Mouse (Mus musculus) hindbrain, embryonic 15.5 days (tissue): ENCODE data around the gene BC053393. TPM values are rescaled to one million over a fixed set of nuclear protein-coding genes. Genes with fewer than 3 reads are reported as not detected.
A peak's percentile ranks its signal among the peaks of the same experiment; 100 is the strongest.
"Not testable (repeated sequence)": the region's sequence is repeated elsewhere in the genome, so short reads cannot be mapped to it uniquely, and the experiment has no call there.

Source experiments
- ATAC-seq: fragments of 200-750 bp; cut with Nextera tagmentation; 2 replicates; pipeline ENCODE4 v1.8.0; 2017; ENCODE audit warnings: low read depth, moderate number of reproducible peaks, moderate TSS enrichment; ENCODE audit not compliant: low FRiP score
- H3K27ac ChIP-seq: fragments of 300-500 bp; sonication (generic); replicated peaks from 2 replicates; pipeline ENCODE4 v1.5.1; 2015; ENCODE audit warnings: mild to moderate bottlenecking, inconsistent platforms
- H3K27me3 ChIP-seq: fragments of 300-500 bp; sonication (generic); 2 replicates; pipeline ENCODE4 v1.6.1; 2015; ENCODE audit warnings: control low read depth, inconsistent platforms
- H3K36me3 ChIP-seq: fragments of 300-500 bp; sonication (generic); 2 replicates; pipeline ENCODE4 v1.6.1; 2015; ENCODE audit warnings: control low read depth, inconsistent platforms
- H3K4me1 ChIP-seq: fragments of 300-500 bp; sonication (generic); replicated peaks from 2 replicates; pipeline ENCODE4 v1.6.1; 2015; ENCODE audit warnings: control low read depth, inconsistent platforms
- H3K4me2 ChIP-seq: fragments of 300-500 bp; sonication (generic); 2 replicates; pipeline ENCODE4 v1.6.1; 2015; ENCODE audit warnings: moderate library complexity, mild to moderate bottlenecking, inconsistent platforms
- H3K4me3 ChIP-seq: fragments of 300-500 bp; sonication (generic); 2 replicates; pipeline ENCODE4 v1.5.1; 2015; ENCODE audit warnings: mild to moderate bottlenecking, inconsistent platforms
- H3K9ac ChIP-seq: fragments of 300-500 bp; sonication (generic); 2 replicates; pipeline ENCODE4 v1.6.1; 2015; ENCODE audit warnings: inconsistent platforms
- H3K9me3 ChIP-seq: fragments of 300-500 bp; sonication (generic); 2 replicates; pipeline ENCODE4 v1.6.1; 2016; ENCODE audit warnings: control low read depth, inconsistent platforms
- WGBS: fragments of 180-500 bp; shearing (Covaris S2); methylation state at CpG from one replicate; pipeline ENCODE4 v1.1.7; 2015; 5-methylcytosine and 5-hydroxymethylcytosine counted together
- polyA plus RNA-seq: library from polyadenylated mRNA; unstranded; fragments of >200 nt; fragmentation: Nextera tagmentation; extraction: Ambion mirVana; gene quantifications from 2 replicates; pipeline ENCODE4 v1.2.1, GENCODE M21; 2015

The BC053393 gene
- polyA plus RNA-seq, 1 experiment from 2014 or later: not detected

DNA sequence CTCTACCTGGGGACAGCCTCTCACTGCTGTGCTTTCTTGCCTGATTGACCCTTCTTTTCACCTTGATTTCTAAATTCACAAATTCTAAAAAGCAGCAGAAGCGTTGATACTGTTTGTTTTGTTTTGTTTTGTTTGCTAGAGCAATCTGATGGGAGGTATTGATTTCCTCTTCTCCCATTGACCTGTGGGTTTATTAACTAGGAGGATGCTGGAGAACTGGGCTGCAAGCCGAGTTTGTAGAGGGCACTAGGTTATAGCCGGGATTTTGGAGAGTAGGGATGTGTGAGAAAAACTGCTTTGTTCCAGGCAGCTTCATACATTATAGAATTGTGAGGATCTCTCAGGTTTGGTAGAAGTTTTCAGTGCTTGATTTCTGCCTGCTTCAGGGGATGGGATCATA is 9.1 kb downstream of the BC053393 start:
- no peak for ATAC-seq
- no peaks in the 10 kb centered on the region for H3K36me3 ChIP-seq
- H3K4me2 ChIP-seq: no peak overlapping the region
- no peaks in the 10 kb centered on the region for H3K27me3 ChIP-seq
- H3K4me1 ChIP-seq: no peaks in the 10 kb centered on the region
- 86% methylated on average over 3 of the region's 3 CpGs for WGBS
- H3K9ac ChIP-seq: no peak overlapping the region
- no peak overlapping the region for H3K4me3 ChIP-seq
- H3K9me3 ChIP-seq: no peaks in the 10 kb centered on the region
- H3K27ac ChIP-seq: no peak overlapping the region

DNA sequence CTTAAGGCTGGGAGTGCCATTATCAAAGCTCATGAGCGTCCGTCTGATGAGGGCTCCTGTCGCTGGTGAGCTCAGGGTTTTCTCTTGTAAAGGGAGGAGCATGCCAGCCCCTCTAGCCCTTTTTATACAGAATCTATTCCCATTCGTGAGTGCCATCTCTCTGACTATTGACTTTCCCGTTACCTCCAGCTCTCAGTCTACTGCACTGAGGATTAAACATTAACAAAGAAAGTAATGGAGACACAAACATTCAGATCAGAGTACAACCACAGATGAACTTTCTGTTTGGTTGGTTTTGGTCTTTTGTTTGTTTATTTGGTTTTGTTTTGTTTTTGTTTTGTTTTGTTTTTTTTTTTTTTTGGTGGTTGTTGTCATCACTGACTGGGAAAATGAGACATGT is 11.4 kb downstream of the BC053393 start:
- 78% methylated on average over 5 of the region's 5 CpGs for WGBS
- Histone ChIP-seq H3K9ac (no peak overlapping the region), H3K9me3 (no peaks in the 10 kb centered on the region), H3K27ac (no peak overlapping the region), H3K27me3 (no peaks in the 10 kb centered on the region), H3K4me1 (no peaks in the 10 kb centered on the region), H3K4me2 (no peak overlapping the region), H3K36me3 (no peaks in the 10 kb centered on the region), H3K4me3 (no peak overlapping the region)
- no peak for ATAC-seq

DNA sequence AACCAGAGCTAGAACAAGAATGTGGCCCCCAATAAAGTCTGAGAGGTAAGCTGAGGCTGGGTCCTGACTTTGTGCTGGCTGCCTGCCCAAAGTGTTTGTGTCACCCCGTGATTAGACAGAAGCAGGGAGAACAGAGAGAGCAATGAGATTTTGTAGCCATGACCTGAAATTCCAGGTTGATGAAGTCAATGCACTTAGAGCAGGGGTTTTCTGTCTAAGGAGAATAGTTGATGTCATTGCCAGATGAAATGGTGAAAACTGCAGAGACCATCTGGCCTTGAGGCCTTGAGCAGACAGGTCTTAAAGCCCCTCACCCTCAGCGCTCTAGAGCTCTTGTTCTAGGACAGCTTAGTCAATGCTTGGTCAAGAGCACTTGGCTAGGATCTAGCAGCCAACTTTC is 21.1 kb downstream of the BC053393 start:
- Histone ChIP-seq H3K27ac (no peak overlapping the region), H3K27me3 (no peaks in the 10 kb centered on the region), H3K4me3 (no peak overlapping the region), H3K9ac (no peak overlapping the region), H3K9me3 (no peaks in the 10 kb centered on the region), H3K36me3 (no peaks in the 10 kb centered on the region), H3K4me2 (no peak overlapping the region), H3K4me1 (no peaks in the 10 kb centered on the region)
- WGBS: 92% methylated on average over 2 of the region's 2 CpGs
- ATAC-seq: no peak

DNA sequence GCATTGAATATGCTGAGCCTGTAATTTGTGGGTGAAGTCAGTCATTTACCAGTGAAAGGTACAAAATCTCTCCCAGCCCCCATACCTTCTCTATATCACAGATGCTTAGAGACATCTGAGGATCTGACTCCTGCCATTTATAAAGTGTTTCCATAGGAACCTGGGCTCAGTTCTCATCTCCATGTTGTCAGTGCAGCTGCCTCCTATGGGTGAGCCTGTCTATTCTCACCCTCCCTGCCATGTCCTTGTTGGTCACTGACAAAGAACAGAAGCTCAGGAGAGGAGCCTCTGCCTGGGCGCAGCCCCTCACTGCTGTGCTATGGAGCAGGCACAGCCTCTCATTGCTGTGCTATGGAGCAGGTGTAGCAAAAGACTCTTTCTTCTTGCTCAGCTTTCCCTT is 48.6 kb downstream of the BC053393 start:
- Histone ChIP-seq H3K4me1 (no peaks in the 10 kb centered on the region), H3K27ac (no peak overlapping the region), H3K36me3 (no peaks in the 10 kb centered on the region), H3K9me3 (no peaks in the 10 kb centered on the region), H3K9ac (no peak overlapping the region), H3K4me2 (no peak overlapping the region), H3K4me3 (no peak overlapping the region), H3K27me3 (no peaks in the 10 kb centered on the region)
- WGBS: 86% methylated on average over 1 of the region's 1 CpGs
- ATAC-seq: no peak; the same call in 1 of the 2 replicates

DNA sequence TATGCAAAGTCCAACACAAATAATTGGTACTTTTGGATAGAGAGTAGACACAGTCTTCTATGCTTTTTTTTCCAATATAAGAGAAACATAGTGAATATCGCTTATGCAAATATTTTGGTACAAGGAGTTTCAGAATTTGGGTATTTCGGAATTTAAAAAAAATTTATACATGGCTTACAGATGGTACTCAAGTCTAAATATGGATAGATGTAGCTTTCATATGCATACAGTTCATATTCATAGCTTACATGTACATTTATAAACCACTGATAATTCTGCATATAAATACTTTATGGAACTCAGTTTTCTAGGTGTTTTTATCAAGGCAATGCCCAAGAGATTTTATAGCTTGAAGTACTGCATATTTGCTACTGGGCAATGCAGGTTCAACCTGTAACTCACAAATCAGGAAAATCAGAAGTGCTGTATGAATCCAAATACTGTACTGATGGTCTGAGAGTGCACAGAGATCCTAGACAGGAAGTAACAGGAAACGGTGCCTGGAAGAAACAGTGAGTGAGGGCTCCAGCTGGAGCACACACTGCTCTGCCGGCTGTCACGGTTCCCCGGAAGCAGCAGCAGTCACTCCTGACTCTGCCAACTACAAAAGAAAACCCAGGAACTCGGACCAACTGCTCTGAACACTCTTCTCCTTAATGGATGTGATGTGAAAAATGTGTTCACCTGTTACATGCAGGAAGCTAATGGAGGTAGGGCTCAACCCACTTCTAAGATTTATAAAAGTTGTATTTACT is 49.3 kb downstream of the BC053393 start:
- 76% methylated on average over 7 of the region's 7 CpGs for WGBS

DNA sequence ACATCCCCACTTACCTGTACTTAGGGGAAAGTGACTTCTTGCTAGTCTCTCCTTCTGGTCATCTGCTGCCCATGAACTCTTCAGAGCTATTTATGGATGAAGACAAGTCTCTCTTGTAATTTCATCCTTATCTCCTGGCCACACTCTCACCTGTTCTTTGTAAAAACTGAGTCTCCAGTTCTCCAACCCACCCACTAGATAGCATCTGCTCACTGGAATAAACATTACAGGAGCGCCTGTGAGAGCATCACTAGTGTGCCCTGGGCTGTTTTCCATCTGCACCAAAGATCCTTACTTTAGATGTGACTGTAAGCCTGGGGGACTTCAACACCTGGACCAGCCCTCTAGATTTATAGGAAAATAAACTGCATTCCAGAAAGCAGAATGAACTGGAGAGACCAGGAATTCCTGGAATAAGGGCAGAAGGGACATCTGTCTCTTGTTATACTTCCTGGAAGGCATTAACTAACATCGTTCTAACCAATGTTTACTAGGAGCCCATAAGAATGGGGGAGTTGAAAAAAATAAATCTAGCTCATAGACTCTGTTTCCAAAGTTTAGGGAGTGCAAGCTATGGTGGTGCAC is 58.0 kb downstream of the BC053393 start, which contains the start of gene Dppa1:
Dppa1 (minus strand) TSS at position 51 of the 585 bp plus-strand sequence.
- Histone ChIP-seq H3K27ac (no peak within 1 kb of the TSS), H3K27me3 (no peaks in the 10 kb centered on the region), H3K9ac (no peak within 1 kb of the TSS), H3K4me1 (no peaks in the 10 kb centered on the region), H3K4me2 (no peak within 1 kb of the TSS), H3K9me3 (no peaks in the 10 kb centered on the region), H3K36me3 (no peaks in the 10 kb centered on the region), H3K4me3 (no peak within 1 kb of the TSS)
- WGBS: 88% methylated on average over 2 of the region's 2 CpGs
- ATAC-seq: no peak

More for the DNA sequence above, 49.3 kb downstream of the BC053393 start:
- H3K4me3 ChIP-seq: no peak overlapping the region
- no peak overlapping the region for H3K9ac ChIP-seq
- H3K4me2 ChIP-seq: no peak overlapping the region
- H3K27ac ChIP-seq: no peak overlapping the region
- ATAC-seq: no peak
- no peaks in the 10 kb centered on the region for H3K27me3 ChIP-seq
- no peaks in the 10 kb centered on the region for H3K4me1 ChIP-seq
- no peaks in the 10 kb centered on the region for H3K36me3 ChIP-seq
- H3K9me3 ChIP-seq: no peaks in the 10 kb centered on the region

DNA sequence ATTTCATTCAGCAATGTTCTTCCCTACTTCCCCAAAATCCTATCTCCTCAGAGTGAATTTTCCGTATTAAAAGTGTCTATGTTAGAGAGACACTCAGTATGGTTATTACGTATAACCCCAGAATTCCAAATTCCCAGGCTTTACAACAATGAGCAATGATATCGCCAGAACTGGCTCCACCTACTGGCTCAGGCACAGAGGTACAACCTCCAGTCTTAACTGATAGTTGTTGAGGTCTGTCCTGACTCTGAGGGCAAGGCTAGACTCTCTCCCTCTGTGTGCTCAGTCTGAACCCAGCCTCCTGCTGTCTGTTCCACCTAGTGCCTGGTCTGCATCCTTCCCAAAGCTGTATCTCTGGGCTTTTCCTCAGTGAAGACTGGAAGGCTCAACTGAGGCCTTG is 60.3 kb downstream of the BC053393 start:
- Histone ChIP-seq H3K4me1 (no peaks in the 10 kb centered on the region), H3K27ac (no peak overlapping the region), H3K9me3 (no peaks in the 10 kb centered on the region), H3K36me3 (no peaks in the 10 kb centered on the region), H3K4me3 (no peak overlapping the region), H3K27me3 (no peaks in the 10 kb centered on the region), H3K9ac (no peak overlapping the region), H3K4me2 (no peak overlapping the region)
- WGBS: 29% methylated on average over 3 of the region's 3 CpGs
- ATAC-seq: peak; percentile 66; the same call in 1 of the 2 replicates

DNA sequence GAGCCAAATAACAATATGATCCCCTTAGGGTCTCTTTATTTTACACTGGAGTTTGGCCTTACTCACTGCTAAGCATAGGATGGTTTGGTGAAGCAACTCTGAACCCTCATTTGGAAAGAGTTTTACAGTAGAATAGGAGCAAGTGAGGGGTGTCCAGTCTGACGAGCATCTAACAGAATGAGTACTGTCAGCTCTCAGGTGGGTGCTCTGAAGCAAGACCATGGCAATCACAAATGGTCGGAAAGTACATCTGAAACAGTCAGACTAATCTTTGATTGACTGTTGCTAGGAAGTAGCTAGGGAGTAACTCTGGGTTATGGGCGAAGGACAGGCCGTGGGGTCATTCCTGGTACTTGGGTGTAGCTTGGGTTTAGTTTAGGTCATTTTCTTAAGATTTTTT is 64.2 kb downstream of the BC053393 start:
- 87% methylated on average over 4 of the region's 4 CpGs for WGBS
- ATAC-seq, H3K9ac ChIP-seq, H3K36me3 ChIP-seq, H3K9me3 ChIP-seq, H3K4me3 ChIP-seq, H3K27me3 ChIP-seq, H3K4me2 ChIP-seq, H3K27ac ChIP-seq, H3K4me1 ChIP-seq: not testable (repeated sequence)

DNA sequence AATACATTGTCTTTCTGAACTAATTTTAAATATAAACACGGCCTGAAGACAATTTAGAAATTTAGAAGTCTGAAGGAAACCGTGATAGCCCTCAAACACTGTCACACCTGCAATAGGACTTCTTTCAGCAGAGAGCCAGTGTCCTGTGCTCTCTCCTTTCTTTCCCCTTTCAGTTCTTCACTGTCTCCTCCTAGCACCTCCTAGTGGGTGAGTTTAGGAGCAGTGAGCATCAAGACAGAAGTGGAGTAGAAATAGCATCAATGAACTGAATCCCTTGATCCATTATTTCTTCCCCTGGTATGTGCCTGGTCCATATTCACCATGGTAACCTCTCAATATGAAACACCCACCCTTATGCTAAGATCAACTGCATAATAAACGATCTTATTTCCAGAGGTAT is 65.2 kb downstream of the BC053393 start:
- Histone ChIP-seq H3K9ac (no peak overlapping the region), H3K4me3 (no peak overlapping the region), H3K36me3 (no peaks in the 10 kb centered on the region), H3K9me3 (no peaks in the 10 kb centered on the region), H3K4me1 (no peaks in the 10 kb centered on the region), H3K27ac (no peak overlapping the region), H3K4me2 (no peak overlapping the region), H3K27me3 (no peaks in the 10 kb centered on the region)
- WGBS: 87% methylated on average over 3 of the region's 3 CpGs
- ATAC-seq: no peak

Other genes with a start within 250 kb of the BC053393 start
- not detected in 2 replicates for gene Itk, start 182.0 kb upstream of the BC053393 start, polyA plus RNA-seq
- not detected in 2 replicates for gene Fam71b, start 175.0 kb upstream of the BC053393 start, polyA plus RNA-seq
- 60.8 and 62.0 TPM in 2 replicates for gene Med7, start 134.6 kb upstream of the BC053393 start, polyA plus RNA-seq
- 0.12 and 0.24 TPM in 2 replicates for gene Havcr2, start 116.6 kb upstream of the BC053393 start, polyA plus RNA-seq
- not detected in 2 replicates for gene Gm12169, start 47.3 kb upstream of the BC053393 start, polyA plus RNA-seq
- not detected in 2 replicates for gene Dppa1, start 57.7 kb downstream of the BC053393 start, polyA plus RNA-seq
- gene Timd2, start 135.5 kb downstream of the BC053393 start, polyA plus RNA-seq: 0.10 TPM in 1 of 2 replicates, not detected in the other
- gene Havcr1, start 163.5 kb downstream of the BC053393 start, polyA plus RNA-seq: not detected in 2 replicates
- 0.10 and 0.16 TPM in 2 replicates for gene Timd4, start 239.3 kb downstream of the BC053393 start, polyA plus RNA-seq